Mouse (Mus musculus): ENCODE results near the gene Tmem97. TPM values are rescaled to one million over a fixed set of nuclear protein-coding genes. Genes with fewer than 3 reads are reported as not detected.

Tmem97 gene
- polyA plus RNA-seq, 1 experiment, result 28.5 TPM

GRCm38 (mm10) chr11:78518931-78519330, 31.6 kb downstream of the Tmem97 start:
- TF ChIP-seq CTCF (IDR thresholded peaks at IDR 0.05; ENCODE audit: low read depth, low read length) (no peak), POLR2A (IDR thresholded peaks at IDR 0.05; ENCODE audit: borderline replicate concordance, low read depth, low read length) (no peak)
- no peak overlapping the region for H3K27ac ChIP-seq (ENCODE audit: insufficient read depth, low read depth, low read length)
- no peaks in the 10 kb centered on the region for H3K4me1 ChIP-seq (ENCODE audit: control insufficient read depth, insufficient read depth, low read length)
- H3K4me3 ChIP-seq (ENCODE audit: insufficient read depth, low read length), result no peak overlapping the region

- Histone ChIP-seq H3K4me1 (ENCODE audit: control insufficient read depth, insufficient read depth, low read length) (peaks cover 9% of the 10 kb centered on the region), H3K4me3 (ENCODE audit: insufficient read depth, low read length) (no peak overlapping the region), H3K27ac (ENCODE audit: insufficient read depth, low read depth, low read length) (no peak overlapping the region)
- TF ChIP-seq CTCF (IDR thresholded peaks at IDR 0.05; ENCODE audit: low read depth, low read length), result 0 out of 2 replicates have a peak, but pooled peaks have one; percentile 27
- TF ChIP-seq POLR2A (IDR thresholded peaks at IDR 0.05; ENCODE audit: borderline replicate concordance, low read depth, low read length), result no peak
These were observed 34.8 kb downstream of the Tmem97 start for GRCm38 (mm10) chr11:78515549-78516325.

- no peak for TF ChIP-seq CTCF (IDR thresholded peaks at IDR 0.05; ENCODE audit: low read depth, low read length)
- H3K4me3 ChIP-seq (ENCODE audit: insufficient read depth, low read length), result peak overlapping the region; percentile 86
- peaks cover 10% of the 10 kb centered on the region for H3K4me1 ChIP-seq (ENCODE audit: control insufficient read depth, insufficient read depth, low read length)
- H3K27ac ChIP-seq (ENCODE audit: insufficient read depth, low read depth, low read length), result no peak overlapping the region
These were observed 37.3 kb downstream of the Tmem97 start for GRCm38 (mm10) chr11:78513106-78513790.

GRCm38 (mm10) chr11:78512025-78512957, 38.3 kb downstream of the Tmem97 start, which contains the start of the genes Tmem199 and Poldip2:
Tmem199 (minus strand) TSS chr11:78512172.
Poldip2 (plus strand) TSS chr11:78512193.
- peak within 1 kb of the TSS; percentile 74 for H3K27ac ChIP-seq (ENCODE audit: insufficient read depth, low read depth, low read length)
- H3K4me1 ChIP-seq (ENCODE audit: control insufficient read depth, insufficient read depth, low read length), result peaks cover 12% of the 10 kb centered on the region
- peak within 1 kb of the TSS; percentile 86 for H3K4me3 ChIP-seq (ENCODE audit: insufficient read depth, low read length)
- TF ChIP-seq CTCF (IDR thresholded peaks at IDR 0.05; ENCODE audit: low read depth, low read length), result no peak
- TF ChIP-seq POLR2A (IDR thresholded peaks at IDR 0.05; ENCODE audit: borderline replicate concordance, low read depth, low read length), result no peak; the same call in 1 of the 2 replicates

- Histone ChIP-seq H3K4me1 (ENCODE audit: control insufficient read depth, insufficient read depth, low read length) (peaks cover 28% of the 10 kb centered on the region), H3K27ac (ENCODE audit: insufficient read depth, low read depth, low read length) (no peak overlapping the region)
- TF ChIP-seq CTCF (IDR thresholded peaks at IDR 0.05; ENCODE audit: low read depth, low read length) (no peak), POLR2A (IDR thresholded peaks at IDR 0.05; ENCODE audit: borderline replicate concordance, low read depth, low read length) (no peak)
These were observed 41.4 kb downstream of the Tmem97 start for GRCm38 (mm10) chr11:78509148-78509547.

GRCm38 (mm10) chr11:78505430-78505829, 45.1 kb downstream of the Tmem97 start:
- peaks cover 22% of the 10 kb centered on the region for H3K4me1 ChIP-seq (ENCODE audit: control insufficient read depth, insufficient read depth, low read length)
- TF ChIP-seq CTCF (IDR thresholded peaks at IDR 0.05; ENCODE audit: low read depth, low read length), result no peak
- TF ChIP-seq POLR2A (IDR thresholded peaks at IDR 0.05; ENCODE audit: borderline replicate concordance, low read depth, low read length), result no peak
- no peak overlapping the region for H3K4me3 ChIP-seq (ENCODE audit: insufficient read depth, low read length)
- peak overlapping the region; percentile 4; the same call in 1 of the 2 replicates for H3K27ac ChIP-seq (ENCODE audit: insufficient read depth, low read depth, low read length)

More at GRCm38 (mm10) chr11:78509148-78509547, 41.4 kb downstream of the Tmem97 start:
- no peak overlapping the region for H3K4me3 ChIP-seq (ENCODE audit: insufficient read depth, low read length)

- TF ChIP-seq POLR2A (IDR thresholded peaks at IDR 0.05; ENCODE audit: borderline replicate concordance, low read depth, low read length), result no peak
- TF ChIP-seq CTCF (IDR thresholded peaks at IDR 0.05; ENCODE audit: low read depth, low read length), result no peak
- no peak within 1 kb of the TSS for H3K27ac ChIP-seq (ENCODE audit: insufficient read depth, low read depth, low read length)
- H3K4me3 ChIP-seq (ENCODE audit: insufficient read depth, low read length), result no peak within 1 kb of the TSS
- H3K4me1 ChIP-seq (ENCODE audit: control insufficient read depth, insufficient read depth, low read length), result peaks cover 24% of the 10 kb centered on the region
These were observed 47.5 kb downstream of the Tmem97 start, which contains the start of gene Sebox for GRCm38 (mm10) chr11:78502909-78503650. Sebox (plus strand) TSS chr11:78503447.

GRCm38 (mm10) chr11:78501529-78501928, 49.0 kb downstream of the Tmem97 start:
- H3K27ac ChIP-seq (ENCODE audit: insufficient read depth, low read depth, low read length), result no peak overlapping the region

More at GRCm38 (mm10) chr11:78501529-78501928, 49.0 kb downstream of the Tmem97 start:
- TF ChIP-seq CTCF (IDR thresholded peaks at IDR 0.05; ENCODE audit: low read depth, low read length) (no peak), POLR2A (IDR thresholded peaks at IDR 0.05; ENCODE audit: borderline replicate concordance, low read depth, low read length) (no peak)
- Histone ChIP-seq H3K4me3 (ENCODE audit: insufficient read depth, low read length) (no peak overlapping the region), H3K4me1 (ENCODE audit: control insufficient read depth, insufficient read depth, low read length) (peaks cover 19% of the 10 kb centered on the region)

All from bone marrow macrophage, adult 2 months (primary cell).